Mouse (Mus musculus) hindbrain, embryonic 15.5 days (tissue): Measurements from ENCODE around the gene Fam174a. TPM values are rescaled to one million over a fixed set of nuclear protein-coding genes. Genes with fewer than 3 reads are reported as not detected.

Experiments used
- ATAC-seq: fragments of 200-750 bp; cut with Nextera tagmentation; 2 replicates; pipeline ENCODE4 v1.8.0; 2017; ENCODE audit warnings: low read depth, moderate number of reproducible peaks, moderate TSS enrichment; ENCODE audit not compliant: low FRiP score
- H3K27ac ChIP-seq: fragments of 300-500 bp; sonication (generic); replicated peaks from 2 replicates; pipeline ENCODE4 v1.5.1; 2015; ENCODE audit warnings: mild to moderate bottlenecking, inconsistent platforms
- H3K27me3 ChIP-seq: fragments of 300-500 bp; sonication (generic); 2 replicates; pipeline ENCODE4 v1.6.1; 2015; ENCODE audit warnings: control low read depth, inconsistent platforms
- H3K36me3 ChIP-seq: fragments of 300-500 bp; sonication (generic); 2 replicates; pipeline ENCODE4 v1.6.1; 2015; ENCODE audit warnings: control low read depth, inconsistent platforms
- H3K4me1 ChIP-seq: fragments of 300-500 bp; sonication (generic); replicated peaks from 2 replicates; pipeline ENCODE4 v1.6.1; 2015; ENCODE audit warnings: control low read depth, inconsistent platforms
- H3K4me2 ChIP-seq: fragments of 300-500 bp; sonication (generic); 2 replicates; pipeline ENCODE4 v1.6.1; 2015; ENCODE audit warnings: moderate library complexity, mild to moderate bottlenecking, inconsistent platforms
- H3K4me3 ChIP-seq: fragments of 300-500 bp; sonication (generic); 2 replicates; pipeline ENCODE4 v1.5.1; 2015; ENCODE audit warnings: mild to moderate bottlenecking, inconsistent platforms
- H3K9ac ChIP-seq: fragments of 300-500 bp; sonication (generic); 2 replicates; pipeline ENCODE4 v1.6.1; 2015; ENCODE audit warnings: inconsistent platforms
- H3K9me3 ChIP-seq: fragments of 300-500 bp; sonication (generic); 2 replicates; pipeline ENCODE4 v1.6.1; 2016; ENCODE audit warnings: control low read depth, inconsistent platforms
- WGBS: fragments of 180-500 bp; shearing (Covaris S2); methylation state at CpG from one replicate; pipeline ENCODE4 v1.1.7; 2015; 5-methylcytosine and 5-hydroxymethylcytosine counted together
- polyA plus RNA-seq: library from polyadenylated mRNA; unstranded; fragments of >200 nt; fragmentation: Nextera tagmentation; extraction: Ambion mirVana; gene quantifications from 2 replicates; pipeline ENCODE4 v1.2.1, GENCODE M21; 2015

Fam174a gene
- polyA plus RNA-seq, 1 experiment from 2014 or later = 28.5 TPM

DNA sequence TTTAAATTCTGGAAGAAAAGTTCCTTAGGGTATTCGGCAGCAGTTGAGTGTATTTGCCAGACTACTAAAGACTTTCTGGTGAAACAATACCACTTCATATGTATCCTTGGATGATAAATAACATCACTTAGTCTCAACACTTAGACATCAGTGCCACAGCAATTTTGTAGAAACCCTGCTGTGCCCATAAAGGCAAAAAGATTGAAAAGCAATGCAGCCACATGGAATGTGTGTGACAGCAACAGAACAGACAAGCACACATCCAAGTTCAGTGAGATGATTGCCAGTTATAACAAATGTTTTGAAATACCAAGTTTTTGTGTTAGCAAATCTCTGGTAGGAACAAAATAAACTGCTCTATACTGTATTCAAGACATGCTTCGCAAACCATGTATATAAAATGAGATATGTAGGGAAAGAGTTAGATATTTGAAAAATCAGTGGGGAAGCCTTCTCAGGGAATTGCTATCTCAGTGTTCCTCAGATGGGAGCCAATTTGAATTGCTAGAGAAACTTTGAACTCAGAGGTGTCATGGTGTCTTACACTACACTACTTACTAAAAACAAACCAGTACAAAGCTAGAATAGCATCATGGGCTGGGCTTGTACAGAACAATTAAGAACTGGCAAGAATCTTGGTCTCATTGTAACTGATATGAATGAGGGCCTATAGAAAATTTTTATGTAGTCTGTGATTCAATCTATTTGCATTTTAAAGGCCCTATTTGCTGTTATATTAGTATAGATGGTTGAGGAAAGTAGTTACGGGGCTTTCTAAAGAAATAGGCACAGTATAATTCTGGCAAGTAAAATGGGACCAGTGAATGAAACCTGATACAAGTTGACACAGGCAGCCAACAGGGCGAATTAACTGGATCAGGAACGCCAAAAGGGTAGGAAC, 30.4 kb downstream of the Fam174a start:
- WGBS = 78% methylated on average over 5 of the region's 5 CpGs
- H3K4me3 ChIP-seq = no peak overlapping the region
- H3K4me1 ChIP-seq = no peaks in the 10 kb centered on the region
- no peaks in the 10 kb centered on the region for H3K27me3 ChIP-seq
- no peak overlapping the region for H3K4me2 ChIP-seq
- no peaks in the 10 kb centered on the region for H3K36me3 ChIP-seq
- H3K9ac ChIP-seq = no peak overlapping the region
- no peak for ATAC-seq
- no peak overlapping the region for H3K27ac ChIP-seq
- no peaks in the 10 kb centered on the region for H3K9me3 ChIP-seq

DNA sequence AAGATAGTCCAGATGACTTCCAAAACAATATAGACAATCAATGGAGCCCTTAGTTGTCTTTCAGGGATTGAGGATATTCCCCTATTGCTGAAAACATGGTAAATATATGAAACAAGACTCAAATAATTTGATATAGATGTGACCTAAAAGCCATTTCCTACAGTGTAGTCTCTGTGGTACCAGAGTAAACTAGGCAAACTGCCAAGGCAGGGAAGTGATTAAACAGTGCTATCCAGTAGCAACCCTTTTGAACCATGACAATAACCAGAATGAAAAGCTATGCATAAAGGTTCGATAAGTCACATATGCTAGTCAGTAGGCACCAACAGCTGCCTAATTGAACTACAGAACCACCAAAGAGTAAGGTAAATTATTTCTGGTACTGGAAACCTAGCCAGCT, 40.7 kb downstream of the Fam174a start:
- Histone ChIP-seq H3K27ac (no peak overlapping the region), H3K9ac (no peak overlapping the region), H3K36me3 (no peaks in the 10 kb centered on the region), H3K4me1 (no peaks in the 10 kb centered on the region), H3K27me3 (no peaks in the 10 kb centered on the region), H3K4me2 (no peak overlapping the region), H3K9me3 (no peaks in the 10 kb centered on the region), H3K4me3 (no peak overlapping the region)
- 72% methylated on average over 1 of the region's 1 CpGs for WGBS
- ATAC-seq = no peak

DNA sequence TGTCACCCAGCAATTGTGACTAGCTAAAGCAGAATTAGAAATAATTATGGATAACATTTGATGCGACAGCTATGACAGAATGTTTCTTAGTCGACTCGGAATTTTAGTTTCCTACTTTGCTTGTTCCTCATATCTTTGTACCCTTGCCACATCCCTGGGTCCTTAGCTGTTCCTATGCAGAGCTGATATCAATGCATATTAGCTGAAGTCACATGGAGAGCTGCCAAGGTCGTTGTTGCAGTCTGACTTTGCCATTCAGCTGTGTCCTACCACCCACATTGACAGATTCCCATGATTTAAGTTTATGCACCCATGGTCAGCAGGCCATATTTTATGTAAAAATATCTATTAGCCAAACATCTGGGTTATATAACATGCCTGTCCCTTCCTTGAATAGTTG, 43.5 kb downstream of the Fam174a start:
- no peaks in the 10 kb centered on the region for H3K4me1 ChIP-seq
- H3K27me3 ChIP-seq = no peaks in the 10 kb centered on the region
- no peak overlapping the region for H3K9ac ChIP-seq
- no peak overlapping the region for H3K27ac ChIP-seq
- H3K9me3 ChIP-seq = no peaks in the 10 kb centered on the region
- no peak overlapping the region for H3K4me3 ChIP-seq
- H3K36me3 ChIP-seq = no peaks in the 10 kb centered on the region
- H3K4me2 ChIP-seq = no peak overlapping the region
- 75% methylated on average over 4 of the region's 4 CpGs for WGBS
- no peak for ATAC-seq

DNA sequence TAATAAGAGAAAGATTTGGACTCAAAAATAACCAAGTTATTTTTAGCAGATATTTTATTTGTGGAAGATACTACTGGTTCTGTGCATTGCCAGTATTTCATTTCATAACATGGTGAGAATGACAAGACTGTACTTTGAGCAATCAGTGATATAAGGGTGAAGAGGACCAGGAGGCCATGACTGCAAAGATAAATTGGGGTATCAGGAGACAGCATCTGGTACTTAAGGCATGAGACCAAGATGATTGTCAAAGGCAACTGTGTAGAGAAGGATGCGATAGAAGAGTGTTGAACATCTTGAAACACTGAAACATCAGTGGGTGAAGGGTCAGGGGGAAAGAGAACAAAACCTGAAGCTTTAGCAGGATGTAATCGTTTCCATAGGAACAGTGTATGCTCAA, 50.3 kb downstream of the Fam174a start:
- H3K27me3 ChIP-seq = no peaks in the 10 kb centered on the region

DNA sequence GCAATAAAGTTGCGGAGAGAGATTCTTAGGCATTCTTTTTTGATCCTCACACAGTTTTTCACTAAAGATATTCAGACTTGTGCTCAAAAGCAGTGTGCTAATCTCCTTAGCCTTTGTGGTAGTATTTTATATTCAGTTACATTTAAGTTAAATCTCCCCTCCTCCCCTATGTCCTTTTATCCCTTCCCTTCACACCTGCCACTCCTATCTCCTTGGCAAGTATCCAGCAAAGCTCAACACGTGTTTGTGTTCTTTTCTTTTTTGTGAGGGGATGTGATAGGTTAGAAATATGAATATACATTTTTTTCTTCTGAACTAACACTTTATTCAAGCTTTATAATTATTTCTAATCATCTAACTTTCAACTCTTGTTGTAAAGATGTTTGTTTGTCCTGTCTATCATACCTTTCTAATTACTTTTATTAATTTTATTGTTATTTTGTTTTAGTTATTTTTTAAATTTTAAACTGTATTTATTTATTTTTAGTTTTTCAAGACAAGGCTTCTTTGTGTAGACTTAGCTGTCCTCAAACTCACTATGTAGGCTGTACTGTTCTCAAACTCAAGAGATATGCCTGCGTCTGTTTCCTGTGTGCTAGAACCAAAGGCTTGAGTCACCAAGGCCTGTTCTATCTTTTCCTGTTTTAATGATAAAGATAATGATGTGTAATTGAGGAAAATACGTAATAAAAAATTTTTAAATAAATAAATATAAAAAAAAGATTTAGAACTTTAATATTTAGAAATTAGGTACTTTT, 53.4 kb downstream of the Fam174a start:
- WGBS = 76% methylated on average over 4 of the region's 4 CpGs
- no peak for ATAC-seq
- H3K36me3 ChIP-seq = no peaks in the 10 kb centered on the region

More for the DNA sequence above, 50.3 kb downstream of the Fam174a start:
- 74% methylated on average over 2 of the region's 2 CpGs for WGBS
- ATAC-seq = no peak
- Histone ChIP-seq H3K27ac (no peak overlapping the region), H3K36me3 (no peaks in the 10 kb centered on the region), H3K4me3 (no peak overlapping the region), H3K4me1 (no peaks in the 10 kb centered on the region), H3K9ac (no peak overlapping the region), H3K9me3 (no peaks in the 10 kb centered on the region), H3K4me2 (no peak overlapping the region)

DNA sequence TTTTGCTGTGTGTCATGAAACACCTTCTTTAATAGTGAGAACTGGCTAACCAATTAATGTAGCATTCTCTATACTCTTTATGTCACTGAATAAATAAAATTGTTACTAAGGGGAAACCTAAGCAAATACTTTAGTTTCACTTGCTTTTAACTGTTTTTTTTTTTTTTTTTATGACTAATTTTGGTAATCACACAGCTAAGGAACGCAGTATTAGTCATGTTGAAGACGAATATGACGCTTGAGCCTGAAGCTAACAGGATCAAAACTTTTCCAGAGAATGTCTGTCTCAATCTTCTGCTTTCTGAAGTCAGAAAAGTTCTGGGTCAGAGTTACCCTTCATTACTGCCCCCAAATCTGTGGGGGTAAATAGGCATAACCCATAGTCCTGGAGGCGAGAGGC, 54.3 kb downstream of the Fam174a start:
- no peak overlapping the region for H3K4me3 ChIP-seq
- H3K27ac ChIP-seq = no peak overlapping the region
- no peak overlapping the region for H3K9ac ChIP-seq
- no peak overlapping the region for H3K4me2 ChIP-seq
- no peak for ATAC-seq
- H3K36me3 ChIP-seq = no peaks in the 10 kb centered on the region
- 90% methylated on average over 4 of the region's 4 CpGs for WGBS
- no peaks in the 10 kb centered on the region for H3K9me3 ChIP-seq
- no peaks in the 10 kb centered on the region for H3K27me3 ChIP-seq
- H3K4me1 ChIP-seq = no peaks in the 10 kb centered on the region

More for the DNA sequence above, 53.4 kb downstream of the Fam174a start:
- Histone ChIP-seq H3K9me3 (no peaks in the 10 kb centered on the region), H3K4me1 (no peaks in the 10 kb centered on the region), H3K4me2 (no peak overlapping the region), H3K9ac (no peak overlapping the region), H3K27me3 (no peaks in the 10 kb centered on the region), H3K27ac (no peak overlapping the region), H3K4me3 (no peak overlapping the region)

DNA sequence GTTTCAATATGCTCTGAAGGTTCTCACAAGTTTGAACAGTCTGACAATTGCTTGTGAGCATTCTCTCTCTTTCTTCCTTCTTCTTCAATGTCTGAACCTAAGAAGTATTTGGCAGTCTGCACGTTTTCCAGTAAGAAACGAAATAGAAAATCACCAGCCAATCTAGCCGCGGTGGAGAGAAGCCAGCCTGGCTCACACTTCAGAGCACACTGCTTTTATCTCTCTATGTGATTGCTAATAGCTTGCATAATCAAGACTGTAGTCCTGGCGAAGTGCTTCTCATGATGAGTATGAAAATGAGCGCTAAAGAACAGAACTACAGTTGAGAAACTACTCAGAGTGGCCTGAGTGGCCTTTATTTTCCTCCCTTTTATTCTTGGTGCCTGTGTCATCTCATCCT, 62.0 kb downstream of the Fam174a start:
- WGBS = 63% methylated on average over 6 of the region's 6 CpGs
- Histone ChIP-seq H3K36me3 (no peaks in the 10 kb centered on the region), H3K27me3 (no peaks in the 10 kb centered on the region), H3K9ac (no peak overlapping the region), H3K4me2 (no peak overlapping the region), H3K9me3 (no peaks in the 10 kb centered on the region), H3K27ac (no peak overlapping the region), H3K4me1 (no peaks in the 10 kb centered on the region), H3K4me3 (no peak overlapping the region)
- ATAC-seq = no peak

DNA sequence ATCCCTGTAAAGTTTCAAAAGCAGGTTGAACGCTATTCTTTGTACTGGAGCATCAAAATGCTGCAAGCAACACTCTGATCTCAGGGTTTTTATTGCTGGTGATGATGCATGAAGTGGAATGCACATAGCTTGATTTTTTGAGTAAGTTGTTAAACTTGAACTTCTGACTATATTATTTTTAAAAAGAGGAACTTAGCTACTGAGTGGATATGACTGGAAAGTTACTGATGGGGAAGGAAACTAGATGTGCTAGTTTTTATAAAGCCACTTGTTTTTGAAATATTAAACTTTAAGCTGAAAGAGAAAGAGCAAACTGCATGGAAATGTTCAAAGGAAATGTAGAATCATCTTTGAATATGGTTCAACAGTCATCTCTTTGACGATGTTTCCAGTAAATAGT, 67.6 kb downstream of the Fam174a start:
- ATAC-seq = no peak
- Histone ChIP-seq H3K9ac (no peak overlapping the region), H3K27ac (no peak overlapping the region), H3K4me1 (no peaks in the 10 kb centered on the region), H3K27me3 (no peaks in the 10 kb centered on the region), H3K4me2 (no peak overlapping the region), H3K4me3 (no peak overlapping the region), H3K36me3 (no peaks in the 10 kb centered on the region), H3K9me3 (no peaks in the 10 kb centered on the region)
- WGBS = 90% methylated on average over 2 of the region's 2 CpGs
